In genomic region chr3:73673333-73673732, GRCm38 (mm10) we compare ENCODE assay signal across 26 mouse cellular contexts. TPM values are rescaled to one million over a fixed set of nuclear protein-coding genes. Genes with fewer than 3 reads are reported as not detected.
DNase-seq lines count a peak whose midpoint lies in the region; ATAC-seq and TF ChIP-seq lines count a peak whose summit lies in the region.
"Had no signal": no experiment of that assay in that cellular context is flagged by ENCODE, and none has a peak within 500 bp of the region (broad histone marks: within the 10 kb centered on the region; RNA-seq: fewer than 3 reads in every experiment).

No protein-coding gene starts in this region.

- peak; percentile 41 for ATAC-seq in lung, embryonic 14.5 days (ENCODE audit: insufficient read depth)
- ATAC-seq in liver, embryonic 16.5 days (ENCODE audit: low read depth), result peak; percentile 92
- no peak for ATAC-seq in midbrain, embryonic 16.5 days
- ATAC-seq: forebrain, embryonic 16.5 days; Patski had no signal

- H3K4me3 ChIP-seq in lung, embryonic 14.5 days (ENCODE audit: low read depth, low read length), result no peak overlapping the region
- H3K4me3 ChIP-seq in liver, embryonic 16.5 days (ENCODE audit: low read depth, low read length), result no peak overlapping the region
- no peak overlapping the region for H3K4me3 ChIP-seq in midbrain, embryonic 16.5 days (ENCODE audit: low read depth, low read length)
- H3K4me3 ChIP-seq: forebrain, embryonic 10.5 days; heart, embryonic 12.5 days; hindbrain, embryonic 12.5 days; limb, embryonic 12.5 days had no signal

- no peak for TF ChIP-seq CTCF in lung, embryonic 14.5 days (IDR thresholded peaks at IDR 0.05; ENCODE audit: low read depth)

- peak; percentile 28 for DNase-seq in lung, embryonic 14.5 days
- no peak for DNase-seq in lung, postnatal 25 days (ENCODE audit: low spot score)
- peak; percentile 74 for DNase-seq in large intestine, adult 2 months (ENCODE audit: low read depth, low spot score)
- DNase-seq in yolk sac, embryonic 10.5 days (ENCODE audit: low spot score), result peak; percentile 7
- DNase-seq in kidney, postnatal 25 days, result no peak
- DNase-seq: B cell, adult 2 months; cerebellum, adult 11-12 months; cerebellum, postnatal 36 days; gastrocnemius, postnatal 25 days; heart, adult 18-20 months; heart, postnatal 14 days; kidney, adult 9 months; kidney, postnatal 36 days; thymus, adult 2 months; thymus, postnatal 4 days had no signal

- peaks cover 3% of the 10 kb centered on the region; the same call in 1 of the 2 replicates for H3K4me1 ChIP-seq in lung, embryonic 14.5 days (ENCODE audit: insufficient read depth)
- no peaks in the 10 kb centered on the region for H3K4me1 ChIP-seq in liver, embryonic 16.5 days (ENCODE audit: control insufficient read depth, low read depth, low read length)
- no peaks in the 10 kb centered on the region for H3K4me1 ChIP-seq in midbrain, embryonic 16.5 days (ENCODE audit: control insufficient read depth, insufficient read depth, low read length)
- H3K4me1 ChIP-seq: forebrain, embryonic 10.5 days; heart, embryonic 12.5 days; hindbrain, embryonic 12.5 days; limb, embryonic 12.5 days had no signal

- H3K27me3 ChIP-seq in lung, embryonic 14.5 days (ENCODE audit: insufficient read depth, low read length), result no peaks in the 10 kb centered on the region
- no peaks in the 10 kb centered on the region for H3K27me3 ChIP-seq in liver, embryonic 16.5 days (ENCODE audit: control insufficient read depth, insufficient read depth, low read depth, low read length)
- H3K27me3 ChIP-seq in midbrain, embryonic 16.5 days (ENCODE audit: control insufficient read depth, insufficient read depth, low read depth, low read length), result no peaks in the 10 kb centered on the region
- H3K27me3 ChIP-seq: CH12.LX; heart, embryonic 12.5 days; hindbrain, embryonic 12.5 days; limb, embryonic 12.5 days; Patski had no signal

- H3K9me3 ChIP-seq in lung, embryonic 14.5 days (ENCODE audit: low read depth, low read length), result no peaks in the 10 kb centered on the region
- no peaks in the 10 kb centered on the region for H3K9me3 ChIP-seq in liver, embryonic 16.5 days (replicated peaks; ENCODE audit: control insufficient read depth, low read length)
- no peaks in the 10 kb centered on the region for H3K9me3 ChIP-seq in midbrain, embryonic 16.5 days (replicated peaks; ENCODE audit: control insufficient read depth, low read length, poor library complexity, severe bottlenecking)
- H3K9me3 ChIP-seq: forebrain, embryonic 10.5 days; G1E; heart, embryonic 12.5 days; hindbrain, embryonic 12.5 days; limb, embryonic 12.5 days had no signal

- 22% methylated on average over 1 of the region's 1 CpGs for WGBS in lung, embryonic 14.5 days
- 11% methylated on average over 1 of the region's 1 CpGs for WGBS in large intestine, adult 2 months
- 24% methylated on average over 1 of the region's 1 CpGs for WGBS in liver, embryonic 16.5 days (ENCODE audit: insufficient replicate concordance)
- WGBS in midbrain, embryonic 16.5 days, result 68% methylated on average over 1 of the region's 1 CpGs

- no peak overlapping the region for H3K27ac ChIP-seq in lung, embryonic 14.5 days (ENCODE audit: low read depth)
- H3K27ac ChIP-seq in liver, embryonic 16.5 days (ENCODE audit: low read length), result peak overlapping the region; percentile 63
- no peak overlapping the region for H3K27ac ChIP-seq in midbrain, embryonic 16.5 days (ENCODE audit: low read length)
- H3K27ac ChIP-seq: forebrain, embryonic 10.5 days; hindbrain, embryonic 12.5 days; limb, embryonic 12.5 days had no signal

- no peak overlapping the region for H3K4me2 ChIP-seq in lung, embryonic 14.5 days
- no peak overlapping the region for H3K4me2 ChIP-seq in liver, embryonic 16.5 days (ENCODE audit: low read depth, low read length)
- no peak overlapping the region for H3K4me2 ChIP-seq in midbrain, embryonic 16.5 days (ENCODE audit: low read length)
- H3K4me2 ChIP-seq: heart, embryonic 12.5 days; hindbrain, embryonic 12.5 days; limb, embryonic 12.5 days; midbrain, embryonic 11.5 days had no signal

- no peak overlapping the region for H3K9ac ChIP-seq in lung, embryonic 14.5 days
- H3K9ac ChIP-seq in liver, embryonic 16.5 days (ENCODE audit: low read depth, low read length), result no peak overlapping the region
- no peak overlapping the region for H3K9ac ChIP-seq in midbrain, embryonic 16.5 days (ENCODE audit: low read depth, low read length)
- H3K9ac ChIP-seq: heart, embryonic 12.5 days; hindbrain, embryonic 12.5 days; limb, embryonic 12.5 days had no signal

- no peaks in the 10 kb centered on the region for H3K36me3 ChIP-seq in lung, embryonic 14.5 days (ENCODE audit: insufficient read depth)
- no peaks in the 10 kb centered on the region for H3K36me3 ChIP-seq in liver, embryonic 16.5 days (ENCODE audit: control insufficient read depth, insufficient read depth)
- H3K36me3 ChIP-seq in midbrain, embryonic 16.5 days (ENCODE audit: control insufficient read depth, insufficient read depth, low read length), result no peaks in the 10 kb centered on the region
- H3K36me3 ChIP-seq: forebrain, embryonic 10.5 days; G1E; heart, embryonic 12.5 days; hindbrain, embryonic 12.5 days; limb, embryonic 12.5 days had no signal

RNA-seq across cellular contexts. Expression of gene Bche, which starts 34.9 kb away (rescaled TPM):
- 8.0 and 8.8 TPM in 2 replicates for polyA plus RNA-seq in lung, embryonic 14.5 days (2014; fragmentation: Nextera tagmentation; extraction: Ambion mirVana)
- polyA plus RNA-seq in large intestine, adult 2 months (2012; rRNA removed), result 3.4 and 11.9 TPM in 2 replicates
- 13.8 and 14.1 TPM in 2 replicates for polyA plus RNA-seq in liver, embryonic 16.5 days (2015; fragmentation: Nextera tagmentation; extraction: Ambion mirVana)
- 1.6 TPM in 2 replicates for polyA plus RNA-seq in midbrain, embryonic 16.5 days (2015; fragmentation: Nextera tagmentation; extraction: Ambion mirVana)
- polyA plus RNA-seq: G1E, Patski had no signal

Comparison
In these comparisons a context has a peak if more than half of its experiments do, and no peak if none do; other contexts are left out.
1. DNase-seq: peak in lung, embryonic 14.5 days (single experiment), large intestine, adult 2 months (single experiment) and yolk sac, embryonic 10.5 days (single experiment); none in lung, postnatal 25 days (single experiment) and kidney, postnatal 25 days (0 of 2).